Mouse (Mus musculus) limb, embryonic 12.5 days (tissue): ENCODE measurements around the gene Cnnm3. TPM values are rescaled to one million over a fixed set of nuclear protein-coding genes. Genes with fewer than 3 reads are reported as not detected.

ENCODE experiments used
- ATAC-seq: fragments of 200-750 bp; cut with Nextera tagmentation; 2 replicates; pipeline ENCODE4 v1.8.0; 2017; ENCODE audit warnings: low read depth, moderate TSS enrichment; ENCODE audit not compliant: insufficient number of reproducible peaks, insufficient read depth, low FRiP score, low TSS enrichment
- H3K27ac ChIP-seq: fragments of 300-500 bp; sonication (generic); 2 replicates; pipeline ENCODE4 v1.5.1; 2016; ENCODE audit warnings: mild to moderate bottlenecking, moderate library complexity
- H3K27me3 ChIP-seq: fragments of 300-500 bp; sonication (generic); 2 replicates; pipeline ENCODE4 v1.6.1; 2016; ENCODE audit warnings: mild to moderate bottlenecking, moderate library complexity
- H3K36me3 ChIP-seq: fragments of 300-500 bp; sonication (generic); 2 replicates; pipeline ENCODE4 v1.6.1; 2016; ENCODE audit warnings: mild to moderate bottlenecking, moderate library complexity
- H3K4me1 ChIP-seq: fragments of 300-500 bp; sonication (generic); replicated peaks from 2 replicates; pipeline ENCODE4 v1.6.1; 2016
- H3K4me2 ChIP-seq: fragments of 300-500 bp; sonication (generic); 2 replicates; pipeline ENCODE4 v1.6.1; 2016; ENCODE audit warnings: mild to moderate bottlenecking, moderate library complexity
- H3K4me3 ChIP-seq: fragments of 300-500 bp; sonication (generic); replicated peaks from 2 replicates; pipeline ENCODE4 v1.5.1; 2016; ENCODE audit warnings: mild to moderate bottlenecking
- H3K9ac ChIP-seq: fragments of 300-500 bp; sonication (generic); replicated peaks from 2 replicates; pipeline ENCODE4 v1.6.1; 2016; ENCODE audit warnings: mild to moderate bottlenecking, moderate library complexity
- H3K9me3 ChIP-seq: fragments of 300-500 bp; sonication (generic); 2 replicates; pipeline ENCODE4 v1.6.1; 2016; ENCODE audit warnings: mild to moderate bottlenecking, moderate library complexity
- WGBS: fragments of 180-500 bp; shearing (Covaris S2); methylation state at CpG from one replicate; pipeline ENCODE4 v1.1.7; 2016; 5-methylcytosine and 5-hydroxymethylcytosine counted together
- polyA plus RNA-seq: library from polyadenylated mRNA; unstranded; fragments of >200 nt; fragmentation: Nextera tagmentation; extraction: Ambion mirVana; gene quantifications from 2 replicates; pipeline ENCODE4 v1.2.1, GENCODE M21; 2016

Gene Cnnm3
- polyA plus RNA-seq, 1 experiment from 2014 or later = 5.9 TPM

GRCm38 (mm10) chr1:36549491-36549890, 37.8 kb downstream of the Cnnm3 start:
- peaks cover 63% of the 10 kb centered on the region for H3K36me3 ChIP-seq
- H3K4me1 ChIP-seq = peaks cover 46% of the 10 kb centered on the region
- ATAC-seq = no peak

GRCm38 (mm10) chr1:36550075-36550863, 38.6 kb downstream of the Cnnm3 start:
- whole genome bisulfite sequencing = 79% methylated on average over 20 of the region's 20 CpGs
- H3K9ac ChIP-seq = no peak overlapping the region
- H3K4me1 ChIP-seq = peaks cover 54% of the 10 kb centered on the region
- H3K27me3 ChIP-seq = no peaks in the 10 kb centered on the region
- no peak overlapping the region for H3K4me3 ChIP-seq
- H3K27ac ChIP-seq = no peak overlapping the region
- H3K9me3 ChIP-seq = no peaks in the 10 kb centered on the region
- no peak overlapping the region for H3K4me2 ChIP-seq
- peaks cover 71% of the 10 kb centered on the region for H3K36me3 ChIP-seq
- ATAC-seq = no peak

More at GRCm38 (mm10) chr1:36549491-36549890, 37.8 kb downstream of the Cnnm3 start:
- no peaks in the 10 kb centered on the region for H3K27me3 ChIP-seq
- peak overlapping the region; percentile 3; the same call in 1 of the 2 replicates for H3K4me2 ChIP-seq
- 81% methylated on average over 18 of the region's 18 CpGs for WGBS
- no peaks in the 10 kb centered on the region for H3K9me3 ChIP-seq
- 0 out of 2 replicates have a peak overlapping the region, but pooled peaks have one; percentile 2 for H3K4me3 ChIP-seq
- 0 out of 2 replicates have a peak overlapping the region, but pooled peaks have one; percentile 28 for H3K9ac ChIP-seq
- H3K27ac ChIP-seq = peak overlapping the region; percentile 46; the same call in 1 of the 2 replicates

- peaks cover 54% of the 10 kb centered on the region for H3K4me1 ChIP-seq
- WGBS = 89% methylated on average over 17 of the region's 17 CpGs
- H3K4me3 ChIP-seq = no peak overlapping the region
- ATAC-seq = no peak
- no peak overlapping the region for H3K9ac ChIP-seq
- H3K4me2 ChIP-seq = no peak overlapping the region
- H3K27me3 ChIP-seq = no peaks in the 10 kb centered on the region
- H3K36me3 ChIP-seq = peaks cover 77% of the 10 kb centered on the region
- H3K27ac ChIP-seq = no peak overlapping the region
- H3K9me3 ChIP-seq = no peaks in the 10 kb centered on the region
Measured at GRCm38 (mm10) chr1:36551904-36552303, 40.2 kb downstream of the Cnnm3 start.

- Histone ChIP-seq H3K27me3 (no peaks in the 10 kb centered on the region), H3K4me3 (no peak overlapping the region), H3K36me3 (peaks cover 77% of the 10 kb centered on the region), H3K4me2 (no peak overlapping the region), H3K4me1 (peaks cover 51% of the 10 kb centered on the region), H3K27ac (no peak overlapping the region), H3K9me3 (no peaks in the 10 kb centered on the region), H3K9ac (no peak overlapping the region)
- WGBS = 92% methylated on average over 16 of the region's 16 CpGs
- no peak for ATAC-seq
Measured at GRCm38 (mm10) chr1:36552506-36552905, 40.8 kb downstream of the Cnnm3 start.

GRCm38 (mm10) chr1:36554633-36555399, 43.1 kb downstream of the Cnnm3 start:
- H3K27ac ChIP-seq = peak overlapping the region; percentile 99
- H3K36me3 ChIP-seq = peaks cover 61% of the 10 kb centered on the region
- H3K9me3 ChIP-seq = no peaks in the 10 kb centered on the region
- ATAC-seq = no peak
- peak overlapping the region; percentile 96 for H3K9ac ChIP-seq
- WGBS = 68% methylated on average over 21 of the region's 21 CpGs
- no peaks in the 10 kb centered on the region for H3K27me3 ChIP-seq
- H3K4me3 ChIP-seq = peak overlapping the region; percentile 90
- H3K4me1 ChIP-seq = peaks cover 43% of the 10 kb centered on the region
- peak overlapping the region; percentile 100 for H3K4me2 ChIP-seq

DNA sequence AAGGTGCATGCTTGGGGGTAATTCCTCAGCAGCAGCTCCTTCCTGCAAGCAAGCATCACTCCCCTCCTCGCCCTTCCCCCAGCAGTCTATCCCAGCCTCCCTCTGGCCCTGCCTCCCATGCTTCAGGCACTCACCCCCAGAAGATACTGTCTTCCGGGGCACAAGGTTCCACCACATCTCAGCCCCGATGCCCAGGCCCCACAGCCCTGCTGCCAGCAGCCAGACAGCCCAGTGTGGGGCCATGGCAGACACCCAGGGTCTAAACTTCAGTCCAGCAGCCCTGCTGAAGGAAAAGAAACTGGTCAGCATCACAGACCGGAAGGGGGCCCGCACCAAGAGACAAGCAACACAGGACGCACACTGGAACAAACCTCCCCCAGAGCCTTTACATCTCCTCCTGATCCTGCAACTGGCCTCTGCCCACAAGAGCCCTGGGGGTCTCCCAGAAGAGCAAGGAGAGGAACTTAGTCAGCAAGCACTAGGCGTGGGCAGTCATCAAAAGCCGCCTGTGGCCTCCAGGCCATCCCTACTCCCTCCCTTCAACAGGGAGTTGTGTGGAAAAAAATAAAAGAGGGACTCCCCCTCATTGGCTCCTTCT, 44.2 kb downstream of the Cnnm3 start:
- Histone ChIP-seq H3K27ac (peak overlapping the region; percentile 99), H3K27me3 (no peaks in the 10 kb centered on the region), H3K4me2 (peak overlapping the region; percentile 100), H3K4me3 (peak overlapping the region; percentile 90), H3K36me3 (peaks cover 50% of the 10 kb centered on the region), H3K9me3 (no peaks in the 10 kb centered on the region), H3K4me1 (peaks cover 40% of the 10 kb centered on the region), H3K9ac (peak overlapping the region; percentile 96)
- ATAC-seq = no peak
- WGBS = 2% methylated on average over 8 of the region's 8 CpGs

DNA sequence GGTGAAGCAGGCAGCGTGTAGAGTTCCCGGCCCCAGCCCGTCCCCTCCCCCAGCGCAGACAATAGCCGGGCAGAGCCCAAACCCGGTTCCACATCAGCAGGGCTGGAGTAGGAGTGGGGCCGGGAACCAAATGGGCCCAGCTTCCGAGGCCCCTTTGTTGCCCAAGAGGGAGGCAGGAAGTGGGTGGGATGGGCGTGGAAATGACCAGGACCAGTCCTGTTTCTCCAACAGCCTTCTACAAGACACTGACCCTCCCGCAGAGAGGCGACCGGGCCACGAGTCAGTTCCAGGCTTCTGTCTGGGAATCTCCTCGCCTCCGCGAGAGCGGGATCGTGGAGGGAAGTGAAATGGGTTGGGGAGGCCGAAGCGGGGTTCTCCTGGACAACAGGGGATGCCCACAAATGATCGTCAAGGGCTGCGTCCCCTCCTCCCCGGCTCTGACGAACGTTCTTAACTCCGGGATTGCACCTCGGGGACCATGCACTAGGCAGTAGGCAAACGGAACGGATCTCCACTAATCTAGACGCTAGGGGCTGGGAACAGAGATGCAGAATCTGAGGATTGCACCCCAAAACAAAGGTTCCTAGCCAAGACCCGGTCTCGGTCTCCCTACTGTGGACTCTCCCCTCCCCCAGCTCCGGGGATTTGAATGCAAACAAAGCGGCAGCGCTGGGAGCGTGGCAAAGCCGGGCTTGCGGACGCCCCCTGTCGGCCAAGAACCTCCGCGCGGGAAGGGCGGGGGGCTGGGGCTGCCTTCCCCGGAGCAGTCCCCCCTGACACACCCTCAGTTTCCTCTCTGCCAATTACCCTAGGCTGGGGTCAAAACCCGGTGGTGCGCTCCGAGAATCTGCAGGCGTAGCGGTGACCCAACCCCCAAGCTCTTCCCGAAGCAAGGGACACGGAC, 45.1 kb downstream of the Cnnm3 start:
- peak; percentile 62 for ATAC-seq

GRCm38 (mm10) chr1:36557457-36558011, 45.9 kb downstream of the Cnnm3 start:
- peak; percentile 71 for ATAC-seq
- Histone ChIP-seq H3K4me3 (peak overlapping the region; percentile 90), H3K27me3 (no peaks in the 10 kb centered on the region), H3K9ac (peak overlapping the region; percentile 96), H3K9me3 (no peaks in the 10 kb centered on the region), H3K27ac (peak overlapping the region; percentile 99), H3K4me2 (peak overlapping the region; percentile 100), H3K4me1 (peaks cover 46% of the 10 kb centered on the region), H3K36me3 (peaks cover 34% of the 10 kb centered on the region)
- under 1% methylated on average over 48 of the region's 48 CpGs for WGBS

More for the DNA sequence above, 45.1 kb downstream of the Cnnm3 start:
- no peaks in the 10 kb centered on the region for H3K27me3 ChIP-seq
- no peaks in the 10 kb centered on the region for H3K9me3 ChIP-seq
- peaks cover 46% of the 10 kb centered on the region for H3K4me1 ChIP-seq
- peak overlapping the region; percentile 90 for H3K4me3 ChIP-seq
- WGBS = under 1% methylated on average over 52 of the region's 52 CpGs
- H3K27ac ChIP-seq = peak overlapping the region; percentile 99
- peaks cover 41% of the 10 kb centered on the region for H3K36me3 ChIP-seq
- H3K4me2 ChIP-seq = peak overlapping the region; percentile 100
- H3K9ac ChIP-seq = peak overlapping the region; percentile 96

- no peaks in the 10 kb centered on the region for H3K27me3 ChIP-seq
- peaks cover 51% of the 10 kb centered on the region for H3K4me1 ChIP-seq
- ATAC-seq = peak; percentile 77
- H3K9me3 ChIP-seq = no peaks in the 10 kb centered on the region
- peak within 1 kb of the TSS; percentile 99 for H3K27ac ChIP-seq
- peak within 1 kb of the TSS; percentile 100 for H3K4me2 ChIP-seq
- H3K4me3 ChIP-seq = peak within 1 kb of the TSS; percentile 90
- peaks cover 26% of the 10 kb centered on the region for H3K36me3 ChIP-seq
- peak within 1 kb of the TSS; percentile 96 for H3K9ac ChIP-seq
- under 1% methylated on average over 69 of the region's 69 CpGs for WGBS
Measured at GRCm38 (mm10) chr1:36558031-36558993, 46.6 kb downstream of the Cnnm3 start, which contains the start of gene Sema4c. Sema4c (minus strand) TSS chr1:36558349.
